Mouse (Mus musculus): Measurements from ENCODE around the gene Txndc16. TPM values are rescaled to one million over a fixed set of nuclear protein-coding genes. Genes with fewer than 3 reads are reported as not detected.
A peak's percentile ranks its signal among the peaks of the same experiment; 100 is the strongest.

The Txndc16 gene
- 10 to 100 TPM; 69.9 to 74.0 TPM for total RNA-seq (2021)

- peak; percentile 75 to 81 for DNase-seq (ENCODE audit: low spot score in 2 of 2)
- intact Hi-C loops (cut with DNase I): no loop called here
These were observed at the start of gene Txndc16 for GRCm38 (mm10) chr14:45220090-45220956. TSS of gene Txndc16 (minus strand) at chr14:45220328.

- no peak for DNase-seq (ENCODE audit: low spot score in 2 of 2)
- intact Hi-C loops (cut with DNase I): no loop called here
These were observed 43.9 kb upstream of the Txndc16 start for GRCm38 (mm10) chr14:45263831-45264592.

- intact Hi-C loops (cut with DNase I): no loop called here
- no peak for DNase-seq (ENCODE audit: low spot score in 2 of 2)
These were observed 31.5 kb upstream of the Txndc16 start for GRCm38 (mm10) chr14:45251548-45252076.

DNA sequence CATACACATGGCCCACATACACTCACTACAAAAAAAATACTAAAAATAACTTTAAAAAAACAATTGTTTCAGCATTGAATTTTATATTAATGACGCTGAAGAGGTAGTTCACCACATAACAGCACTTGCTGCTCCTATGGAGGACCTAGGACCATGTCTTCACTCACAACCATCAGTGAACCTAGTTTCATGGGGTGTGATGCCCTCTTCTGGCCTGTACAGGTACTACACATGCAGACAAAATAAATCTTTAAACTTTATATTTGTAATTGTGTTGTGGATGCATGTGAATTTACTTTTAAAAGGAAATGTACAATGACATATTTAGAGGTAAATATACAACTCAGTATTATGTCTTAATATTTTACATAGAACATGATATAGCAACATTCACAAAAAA, 21.5 kb upstream of the Txndc16 start:
- no peak for DNase-seq (ENCODE audit: low spot score in 2 of 2)
- intact Hi-C loops (cut with DNase I): no loop called here

DNA sequence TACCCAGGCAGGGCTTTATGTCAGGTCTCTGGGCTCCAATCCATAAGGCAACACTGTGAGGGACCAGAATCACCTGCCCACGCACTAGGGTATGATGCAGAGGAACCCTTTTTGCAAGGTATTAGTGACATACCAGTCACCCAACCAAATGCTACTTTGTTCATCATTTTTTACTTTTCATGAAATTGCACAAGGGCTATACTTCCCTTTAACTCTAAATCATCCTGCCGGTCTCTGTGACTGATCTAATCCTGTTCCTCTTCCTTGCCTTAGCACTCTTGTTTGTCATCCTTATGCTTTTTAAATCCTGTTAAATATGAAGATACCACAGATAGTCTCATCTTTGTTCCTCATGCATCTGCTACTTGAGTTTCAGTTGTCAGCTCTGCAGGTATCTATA, 18.9 kb upstream of the Txndc16 start:
- DNase-seq (ENCODE audit: low spot score in 2 of 2): no peak
- intact Hi-C loops (cut with DNase I): no loop called here

GRCm38 (mm10) chr14:45220957-45221630, 966 bp upstream of the Txndc16 start:
- no peak for DNase-seq (ENCODE audit: low spot score in 2 of 2)
- intact Hi-C loops (cut with DNase I): no loop called here

- DNase-seq (ENCODE audit: low spot score in 2 of 2): peak; percentile 98
- intact Hi-C loops (cut with DNase I): no loop called here
These were observed 643 bp downstream of the Txndc16 start, which contains the start of gene Gpr137c for GRCm38 (mm10) chr14:45219281-45220089. TSS of gene Gpr137c (plus strand) at chr14:45219717.

GRCm38 (mm10) chr14:45217693-45218092, 2.4 kb downstream of the Txndc16 start:
- intact Hi-C loops (cut with DNase I): no loop called here
- no peak for DNase-seq (ENCODE audit: low spot score in 2 of 2)

- no peak for DNase-seq (ENCODE audit: low spot score in 2 of 2)
- intact Hi-C loops (cut with DNase I): no loop called here
These were observed 3.3 kb downstream of the Txndc16 start for GRCm38 (mm10) chr14:45216711-45217340.

GRCm38 (mm10) chr14:45211431-45211830, 8.7 kb downstream of the Txndc16 start:
- DNase-seq (ENCODE audit: low spot score in 2 of 2): no peak

DNA sequence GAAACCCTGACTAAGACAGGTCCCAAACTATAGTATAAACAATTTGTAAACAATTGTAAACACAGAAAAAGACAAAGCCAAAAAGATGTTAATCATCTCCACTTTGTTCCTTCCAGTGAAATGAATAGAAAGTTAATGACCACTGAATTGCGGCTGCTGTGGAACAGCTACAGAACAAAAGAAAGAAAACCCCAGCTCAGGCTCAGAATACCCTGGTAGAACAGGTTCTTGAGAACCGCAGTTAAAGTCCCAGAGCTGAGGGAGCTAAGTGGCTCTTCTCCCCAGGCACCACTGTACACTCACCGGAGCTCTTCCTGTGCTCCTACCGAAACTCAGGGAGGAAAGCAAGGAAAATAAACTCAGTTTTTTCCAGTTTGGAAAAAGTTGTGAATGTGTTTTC, 9.4 kb downstream of the Txndc16 start:
- intact Hi-C loops (cut with DNase I): no loop called here

More at GRCm38 (mm10) chr14:45211431-45211830, 8.7 kb downstream of the Txndc16 start:
- intact Hi-C loops (cut with DNase I): no loop called here

DNA sequence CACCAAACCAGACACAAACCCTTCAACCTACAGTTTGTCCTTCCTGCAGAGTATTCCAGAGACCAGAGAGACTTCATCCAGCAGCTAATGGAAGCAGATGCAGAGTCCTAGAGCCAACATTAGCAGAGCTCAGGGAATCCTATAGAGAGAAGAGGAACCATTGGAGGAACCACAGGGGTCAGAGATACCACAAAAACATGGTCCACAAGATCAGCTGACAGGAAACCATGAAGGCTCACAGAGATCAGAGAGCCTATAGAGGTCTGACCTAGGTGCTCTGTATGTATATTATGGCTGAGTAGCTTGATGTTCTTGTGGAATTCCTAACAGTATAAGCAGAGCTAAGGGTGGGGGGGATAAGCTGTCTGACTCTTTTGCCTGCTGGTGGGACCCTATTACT, 19.5 kb downstream of the Txndc16 start:
- no peak for DNase-seq (ENCODE audit: low spot score in 2 of 2)
- intact Hi-C loops (cut with DNase I): no loop called here

More for the DNA sequence above, 9.4 kb downstream of the Txndc16 start:
- DNase-seq (ENCODE audit: low spot score in 2 of 2): no peak

GRCm38 (mm10) chr14:45190999-45191398, 29.1 kb downstream of the Txndc16 start:
- intact Hi-C loops (cut with DNase I): no loop called here
- no peak for DNase-seq (ENCODE audit: low spot score in 2 of 2)

- intact Hi-C loops (cut with DNase I): no loop called here
- DNase-seq (ENCODE audit: low spot score in 2 of 2): no peak
These were observed 38.5 kb downstream of the Txndc16 start for GRCm38 (mm10) chr14:45181611-45182010.

GRCm38 (mm10) chr14:45179606-45180005, 40.5 kb downstream of the Txndc16 start:
- DNase-seq (ENCODE audit: low spot score in 2 of 2): no peak
- intact Hi-C loops (cut with DNase I): no loop called here

- intact Hi-C loops (cut with DNase I): no loop called here
- no peak for DNase-seq (ENCODE audit: low spot score in 2 of 2)
These were observed 40.9 kb downstream of the Txndc16 start for GRCm38 (mm10) chr14:45179186-45179585.

GRCm38 (mm10) chr14:45175012-45175740, 45.0 kb downstream of the Txndc16 start:
- intact Hi-C loops (cut with DNase I): no loop called here
- DNase-seq (ENCODE audit: low spot score in 2 of 2): no peak

DNA sequence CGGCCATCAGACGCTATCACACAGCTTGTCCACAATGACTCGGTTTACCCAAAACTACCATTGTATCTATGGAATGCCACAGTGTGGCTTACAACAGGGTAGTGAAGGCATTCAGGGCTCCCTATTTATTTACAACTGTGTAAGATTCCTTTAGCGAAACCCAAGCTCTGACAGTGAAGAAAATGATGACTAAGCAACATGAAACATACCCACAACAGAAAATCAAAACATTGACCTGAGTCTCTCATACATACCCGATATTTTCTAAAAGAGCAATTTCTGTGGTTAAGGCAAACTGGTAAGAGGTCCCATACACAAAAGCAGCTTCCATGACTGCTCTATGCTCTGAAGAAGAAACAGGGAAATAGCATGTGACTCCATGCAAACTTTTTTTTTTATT, 47.9 kb downstream of the Txndc16 start:
- intact Hi-C loops (cut with DNase I): no loop called here
- DNase-seq (ENCODE audit: low spot score in 2 of 2): no peak

Measured in left cerebral cortex, postnatal 36 days (tissue).